Mouse (Mus musculus) testis, postnatal 14 days (tissue): Measurements from ENCODE around the gene Ppp1r9a.

Source experiments
- DNase-seq: peaks from one replicate; pipeline ENCODE4 v3.0.0; 2021; ENCODE audit warnings: low spot score

Gene Ppp1r9a

GRCm38 (mm10) chr6:5048025-5048424 lies 145.3 kb downstream of the Ppp1r9a start:
- DNase-seq = no peak

DNA sequence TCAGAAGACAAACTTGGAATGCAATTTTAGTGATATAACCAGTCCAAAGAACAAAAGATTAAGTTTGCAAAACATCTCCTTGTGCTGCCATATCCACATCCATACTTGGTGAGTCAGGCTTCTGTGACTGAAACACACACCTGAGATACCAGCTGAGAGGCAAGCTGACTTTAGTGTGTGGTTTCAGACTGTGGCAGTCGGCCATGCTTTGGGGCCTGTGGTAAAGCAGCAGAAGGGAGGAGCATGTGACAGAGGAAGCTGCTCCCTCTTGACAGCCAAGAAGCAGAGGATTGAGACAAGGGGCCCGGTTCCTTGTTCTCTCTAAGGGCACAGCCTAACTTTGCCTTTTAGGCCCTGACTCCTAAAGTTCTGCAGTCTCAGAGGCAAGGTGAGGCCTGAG lies 149.6 kb downstream of the Ppp1r9a start:
- DNase-seq = no peak

DNA sequence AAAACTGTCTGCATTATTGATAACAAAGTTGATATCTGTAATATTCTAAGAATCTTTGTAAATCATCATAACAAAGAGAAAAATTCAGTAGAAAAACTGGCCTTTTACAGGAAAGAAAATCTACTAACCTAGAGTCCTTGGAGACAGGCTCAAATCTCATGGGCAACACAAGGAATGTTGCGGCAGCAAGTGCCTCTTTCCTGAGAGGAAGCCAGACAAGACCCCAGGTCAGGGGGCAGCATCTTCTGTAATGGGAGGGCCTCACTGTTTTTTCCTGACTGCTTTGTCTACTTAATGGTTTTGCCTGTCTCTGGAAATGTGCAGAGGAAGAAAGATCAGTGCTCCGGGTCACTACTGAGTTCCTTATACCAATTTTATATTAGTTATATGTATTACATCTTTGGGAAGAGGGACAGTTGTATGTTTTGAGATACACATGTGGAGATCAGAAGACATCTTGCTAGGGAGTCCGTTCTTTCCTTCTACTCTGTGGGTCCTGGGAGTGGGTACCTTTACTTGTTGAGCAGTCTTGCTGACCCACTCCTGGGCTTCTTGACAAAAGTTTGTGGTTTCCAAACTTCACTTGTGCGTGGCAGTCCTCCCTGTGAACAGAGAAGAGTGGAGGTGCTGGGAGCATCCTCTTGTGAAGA lies 151.9 kb downstream of the Ppp1r9a start:
- no peak for DNase-seq

GRCm38 (mm10) chr6:5074736-5075135 lies 172.0 kb downstream of the Ppp1r9a start:
- no peak for DNase-seq

GRCm38 (mm10) chr6:5075680-5076079 lies 173.0 kb downstream of the Ppp1r9a start:
- no peak for DNase-seq

DNA sequence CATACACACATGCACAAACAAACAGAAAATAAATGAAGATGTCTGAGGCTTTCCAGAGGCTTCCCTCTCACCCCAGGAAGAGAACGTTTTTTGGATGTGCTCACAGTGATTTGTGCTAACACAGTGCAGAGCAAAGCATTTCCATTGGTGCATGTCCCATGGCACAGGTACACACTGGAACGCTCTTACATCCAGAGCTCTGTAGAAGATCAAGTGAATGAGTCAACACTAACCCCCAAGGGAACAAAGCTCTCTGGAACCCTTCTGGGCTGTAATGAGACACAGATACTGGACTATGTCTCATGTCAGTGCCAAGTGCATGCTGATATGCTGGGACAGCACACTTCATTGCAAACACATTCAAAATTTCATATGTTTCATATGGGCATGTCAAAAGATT lies 175.3 kb downstream of the Ppp1r9a start:
- DNase-seq = no peak

DNA sequence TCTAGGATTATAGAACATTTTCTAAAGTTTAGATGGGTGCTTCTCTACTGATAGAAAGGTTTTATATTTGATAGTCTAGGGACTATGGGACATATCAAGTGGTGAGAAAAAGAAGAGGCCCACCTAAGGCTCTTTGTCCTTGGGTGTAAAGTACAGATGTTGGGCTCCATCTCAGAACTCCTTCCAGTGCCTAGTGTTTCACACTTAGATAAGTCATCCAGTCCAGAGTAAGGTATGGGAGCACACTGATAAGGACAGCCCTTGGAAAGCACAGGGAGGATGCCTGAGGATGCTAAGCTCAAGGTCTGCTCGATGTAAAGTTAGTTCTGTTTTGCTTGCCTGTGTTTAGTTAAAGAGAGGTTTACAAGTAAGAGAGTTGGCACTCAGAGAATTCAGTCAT lies 176.4 kb downstream of the Ppp1r9a start:
- no peak for DNase-seq

DNA sequence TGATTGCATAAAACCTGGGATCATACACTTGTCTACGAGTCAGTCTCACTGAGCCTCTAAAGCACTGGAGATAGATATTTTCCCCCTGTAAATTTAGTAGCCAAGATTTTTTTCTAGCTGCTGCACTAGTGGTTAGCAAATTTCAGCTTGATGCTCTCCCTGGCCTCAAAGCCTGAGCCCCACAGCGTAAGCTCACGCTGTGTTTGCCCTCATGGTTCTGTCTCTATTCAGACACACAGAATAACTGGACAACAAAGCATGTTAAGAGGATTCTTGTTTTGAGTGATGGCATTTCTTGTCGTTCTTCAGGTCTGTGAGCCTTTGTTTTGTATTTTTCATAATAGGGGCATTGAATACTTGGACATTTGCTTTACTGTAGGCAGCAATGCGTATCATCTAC lies 177.4 kb downstream of the Ppp1r9a start:
- DNase-seq = no peak

GRCm38 (mm10) chr6:5080496-5080895 lies 177.8 kb downstream of the Ppp1r9a start:
- DNase-seq = no peak

GRCm38 (mm10) chr6:5081099-5081498 lies 178.4 kb downstream of the Ppp1r9a start:
- DNase-seq = no peak

GRCm38 (mm10) chr6:5082144-5082543 lies 179.4 kb downstream of the Ppp1r9a start:
- DNase-seq = no peak

- no peak for DNase-seq
Measured at GRCm38 (mm10) chr6:5082740-5083139, 180.0 kb downstream of the Ppp1r9a start.

GRCm38 (mm10) chr6:5083957-5084356 lies 181.2 kb downstream of the Ppp1r9a start:
- no peak for DNase-seq

DNA sequence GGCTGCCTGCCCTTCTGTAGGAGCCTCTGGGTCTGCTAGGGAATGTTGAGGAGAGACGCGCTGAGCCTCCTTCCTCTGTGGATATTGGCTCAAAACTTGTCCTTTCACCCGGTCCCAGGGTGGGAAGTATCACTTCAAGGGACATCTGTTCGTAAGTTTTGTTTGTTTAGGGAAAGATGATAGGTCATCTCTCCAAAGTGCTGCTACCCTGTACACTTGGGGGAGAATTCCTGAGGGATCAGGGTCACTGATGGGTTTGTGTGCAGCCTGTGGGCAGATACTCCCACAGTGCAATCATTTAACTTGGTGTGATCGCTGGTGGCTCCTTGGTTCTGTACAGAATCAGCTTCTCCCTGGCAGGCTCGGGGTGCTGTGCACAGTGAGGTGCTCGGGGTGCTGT lies 189.2 kb downstream of the Ppp1r9a start:
- DNase-seq = no peak

DNA sequence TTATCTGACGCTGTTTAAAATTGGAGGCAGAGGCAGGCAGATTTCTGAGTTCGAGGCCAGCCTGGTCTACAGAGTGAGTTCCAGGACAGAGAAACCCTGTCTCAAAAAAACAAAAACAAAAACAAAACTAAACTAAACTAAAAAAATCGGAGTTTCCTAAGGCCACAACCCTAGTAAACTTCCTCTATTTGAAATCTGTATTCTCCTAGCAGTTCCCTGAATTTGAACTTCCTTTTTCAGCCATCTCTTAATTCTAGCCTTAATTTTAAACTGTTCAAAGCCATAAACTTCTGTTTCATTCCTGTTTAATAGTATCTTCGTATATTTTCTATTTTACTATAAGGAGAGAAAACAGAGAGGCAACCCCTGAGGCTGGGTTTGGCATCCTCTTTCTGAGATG lies 190.1 kb downstream of the Ppp1r9a start:
- no peak for DNase-seq

DNA sequence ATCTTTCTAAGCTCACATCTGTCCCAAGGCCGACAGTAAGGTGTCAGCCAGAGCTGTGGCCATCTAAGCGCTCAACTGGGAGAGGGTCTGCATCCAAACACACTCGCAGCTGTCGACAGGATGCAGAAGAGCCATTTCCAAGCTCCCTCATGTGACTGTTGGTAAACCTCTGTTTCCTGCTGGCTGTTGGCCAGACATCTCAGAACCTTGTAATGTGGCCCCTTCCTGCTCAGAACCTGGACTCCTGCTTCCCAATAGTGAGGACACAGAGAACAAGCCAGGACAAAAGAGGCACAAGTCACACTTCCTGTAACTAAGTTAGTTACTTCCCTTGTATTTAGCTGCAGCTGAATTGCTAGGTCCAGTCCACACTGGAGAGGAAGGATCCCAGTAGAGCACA lies 190.8 kb downstream of the Ppp1r9a start:
- DNase-seq = no peak

- no peak for DNase-seq
Measured at GRCm38 (mm10) chr6:5095365-5095973, 192.8 kb downstream of the Ppp1r9a start.

DNA sequence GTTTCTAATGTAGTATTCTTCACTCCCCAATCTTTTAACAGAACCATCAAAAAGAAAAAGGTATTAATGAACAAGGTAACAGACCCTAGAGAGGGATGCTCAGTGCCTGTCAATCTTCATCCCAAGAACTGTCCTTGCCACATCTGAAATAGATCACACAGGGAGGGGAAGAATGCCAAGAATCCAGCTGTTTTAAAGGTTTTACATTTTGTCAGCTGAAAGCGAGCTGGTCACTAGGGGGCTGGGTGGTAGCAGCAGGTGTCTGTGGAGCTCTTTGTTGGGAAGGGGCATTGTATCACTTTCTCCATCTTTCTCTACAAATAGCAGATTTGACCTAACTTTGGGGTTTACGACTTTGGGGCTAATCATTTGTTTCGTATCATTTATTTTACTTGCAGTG lies 194.6 kb downstream of the Ppp1r9a start:
- no peak for DNase-seq

- no peak for DNase-seq
Measured at GRCm38 (mm10) chr6:5099282-5099681, 196.6 kb downstream of the Ppp1r9a start.

DNA sequence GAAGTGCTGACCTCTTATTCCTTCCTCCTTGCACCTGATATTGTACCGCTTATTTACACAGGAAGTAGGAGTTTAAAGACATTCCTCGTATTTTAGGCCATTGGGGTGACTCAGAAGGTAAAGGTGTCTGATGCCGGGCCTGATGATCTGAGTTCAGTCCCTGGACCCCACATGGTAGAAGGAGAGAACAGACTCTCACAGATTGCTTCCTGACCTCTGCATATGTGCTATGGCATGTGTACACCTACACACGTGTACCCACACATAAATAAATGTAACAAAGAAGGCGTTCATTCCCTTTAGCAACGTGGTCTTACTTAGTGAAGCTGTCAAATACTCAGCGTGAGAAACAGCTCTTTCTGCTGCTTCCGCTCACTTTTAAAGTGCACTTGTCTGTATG lies 197.1 kb downstream of the Ppp1r9a start:
- DNase-seq = no peak

- DNase-seq = no peak
Measured at GRCm38 (mm10) chr6:5100347-5100746, 197.6 kb downstream of the Ppp1r9a start.

DNA sequence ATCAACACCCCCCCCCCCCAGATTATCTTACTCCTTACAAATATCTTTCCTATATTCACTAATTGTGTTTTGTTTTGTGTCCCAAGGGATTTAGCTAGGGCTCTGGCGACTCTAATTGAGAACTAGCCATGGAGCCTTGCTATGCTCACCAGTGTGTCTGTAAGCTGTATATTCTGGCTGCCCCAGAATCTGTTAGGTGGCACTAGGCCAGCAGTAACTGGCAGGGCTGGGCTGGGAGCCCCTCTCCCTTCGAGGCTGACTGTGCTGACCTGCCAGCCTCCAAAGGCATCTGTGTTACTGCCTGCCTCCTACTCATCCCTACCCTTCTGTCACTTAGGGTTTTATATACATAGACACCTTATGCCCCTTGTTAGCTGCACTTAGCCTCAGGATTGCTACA lies 200.0 kb downstream of the Ppp1r9a start:
- no peak for DNase-seq

DNA sequence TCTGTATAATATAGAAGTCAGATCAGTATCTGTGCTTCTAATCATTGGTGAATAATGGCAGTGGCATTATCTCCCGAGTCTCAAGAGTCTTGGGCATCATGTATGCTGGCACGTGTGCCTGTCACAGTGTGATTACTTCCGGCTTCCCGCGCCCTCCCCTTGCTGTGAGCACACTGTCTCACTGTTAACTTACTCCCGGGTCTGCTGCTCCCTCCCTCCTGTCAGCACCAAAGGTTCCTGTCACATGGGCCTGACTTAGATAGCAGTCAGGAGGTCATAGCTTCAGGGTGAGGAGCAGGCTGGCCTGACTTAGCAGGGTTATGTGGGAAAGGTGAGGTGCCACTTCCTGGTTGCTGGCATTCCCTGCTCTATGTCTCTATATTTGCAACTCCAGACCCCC lies 201.1 kb downstream of the Ppp1r9a start:
- no peak for DNase-seq

DNA sequence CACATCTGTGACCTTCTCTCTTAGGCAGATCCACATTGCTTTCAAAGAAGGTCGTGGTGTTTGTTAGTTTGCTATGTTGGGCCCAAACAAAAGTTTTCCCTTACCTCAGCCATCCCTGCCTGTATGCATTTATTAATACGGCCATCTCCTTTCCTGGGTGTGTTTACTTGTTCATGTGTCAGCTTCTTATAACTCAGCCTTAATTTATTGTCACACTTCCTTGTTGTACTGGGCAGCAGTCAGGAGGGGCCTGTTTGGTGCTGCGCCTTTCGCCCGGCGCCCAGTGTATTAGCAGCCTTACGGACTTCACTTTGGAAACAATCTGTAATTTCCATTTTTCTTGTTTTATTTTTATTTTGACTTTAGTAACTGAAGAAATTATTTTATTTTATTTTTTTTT lies 201.5 kb downstream of the Ppp1r9a start:
- no peak for DNase-seq
